Mouse (Mus musculus): ENCODE data around the gene Fn1. TPM values are rescaled to one million over a fixed set of nuclear protein-coding genes. Genes with fewer than 3 reads are reported as not detected.

The Fn1 gene
- polyA plus RNA-seq, 1 experiment from 2014 or later, result 415 TPM

- no peak for ATAC-seq (ENCODE audit: insufficient number of reproducible peaks, low FRiP score)
- WGBS, result 54% methylated on average over 6 of the region's 6 CpGs
- H3K4me2 ChIP-seq, result no peak overlapping the region
- no peaks in the 10 kb centered on the region for H3K27me3 ChIP-seq (replicated peaks)
- no peak overlapping the region for H3K27ac ChIP-seq (ENCODE audit: poor library complexity, severe bottlenecking)
- H3K9me3 ChIP-seq (replicated peaks), result no peaks in the 10 kb centered on the region
- H3K36me3 ChIP-seq, result peaks cover 70% of the 10 kb centered on the region
- no peak overlapping the region for H3K4me3 ChIP-seq
- H3K9ac ChIP-seq, result no peak overlapping the region
- H3K4me1 ChIP-seq (replicated peaks), result 0 out of 2 replicates have a peak, but pooled peaks cover 3% of the 10 kb centered on the region
Observed at GRCm38 (mm10) chr1:71634471-71634981, 18.5 kb downstream of the Fn1 start.

GRCm38 (mm10) chr1:71632387-71632786 is 20.6 kb downstream of the Fn1 start:
- peaks cover 76% of the 10 kb centered on the region for H3K36me3 ChIP-seq
- no peaks in the 10 kb centered on the region for H3K9me3 ChIP-seq (replicated peaks)
- H3K9ac ChIP-seq, result no peak overlapping the region
- H3K27ac ChIP-seq (ENCODE audit: poor library complexity, severe bottlenecking), result no peak overlapping the region
- no peak overlapping the region for H3K4me2 ChIP-seq
- H3K27me3 ChIP-seq (replicated peaks), result no peaks in the 10 kb centered on the region
- no peak overlapping the region for H3K4me3 ChIP-seq
- WGBS, result 86% methylated on average over 10 of the region's 10 CpGs
- no peak for ATAC-seq (ENCODE audit: insufficient number of reproducible peaks, low FRiP score)
- 0 out of 2 replicates have a peak, but pooled peaks cover 3% of the 10 kb centered on the region for H3K4me1 ChIP-seq (replicated peaks)

GRCm38 (mm10) chr1:71631811-71632210 is 21.2 kb downstream of the Fn1 start:
- Histone ChIP-seq H3K4me3 (no peak overlapping the region), H3K4me1 (replicated peaks) (0 out of 2 replicates have a peak, but pooled peaks cover 3% of the 10 kb centered on the region), H3K36me3 (peaks cover 77% of the 10 kb centered on the region), H3K27ac (ENCODE audit: poor library complexity, severe bottlenecking) (no peak overlapping the region), H3K9me3 (replicated peaks) (no peaks in the 10 kb centered on the region), H3K4me2 (no peak overlapping the region), H3K9ac (no peak overlapping the region), H3K27me3 (replicated peaks) (no peaks in the 10 kb centered on the region)
- ATAC-seq (ENCODE audit: insufficient number of reproducible peaks, low FRiP score), result no peak
- WGBS, result 88% methylated on average over 6 of the region's 6 CpGs

- Histone ChIP-seq H3K4me1 (replicated peaks) (peaks cover 3% of the 10 kb centered on the region; the same call in 1 of the 2 replicates), H3K36me3 (peaks cover 74% of the 10 kb centered on the region), H3K4me2 (no peak overlapping the region), H3K27ac (ENCODE audit: poor library complexity, severe bottlenecking) (no peak overlapping the region), H3K9ac (no peak overlapping the region), H3K27me3 (replicated peaks) (no peaks in the 10 kb centered on the region), H3K4me3 (no peak overlapping the region), H3K9me3 (replicated peaks) (no peaks in the 10 kb centered on the region)
- 87% methylated on average over 8 of the region's 8 CpGs for WGBS
- ATAC-seq (ENCODE audit: insufficient number of reproducible peaks, low FRiP score), result no peak
Observed at GRCm38 (mm10) chr1:71630243-71630642, 22.8 kb downstream of the Fn1 start.

- Histone ChIP-seq H3K27ac (ENCODE audit: poor library complexity, severe bottlenecking) (no peak overlapping the region), H3K9me3 (replicated peaks) (no peaks in the 10 kb centered on the region), H3K4me2 (no peak overlapping the region), H3K4me1 (replicated peaks) (no peaks in the 10 kb centered on the region; the same call in 1 of the 2 replicates), H3K9ac (no peak overlapping the region), H3K27me3 (replicated peaks) (no peaks in the 10 kb centered on the region), H3K4me3 (no peak overlapping the region), H3K36me3 (peaks cover 94% of the 10 kb centered on the region)
- no peak for ATAC-seq (ENCODE audit: insufficient number of reproducible peaks, low FRiP score)
- WGBS, result 89% methylated on average over 6 of the region's 6 CpGs
Observed at GRCm38 (mm10) chr1:71623625-71624024, 29.4 kb downstream of the Fn1 start.

- no peak overlapping the region for H3K4me3 ChIP-seq
- H3K36me3 ChIP-seq, result peaks cover 94% of the 10 kb centered on the region
- H3K27me3 ChIP-seq (replicated peaks), result no peaks in the 10 kb centered on the region
- no peak overlapping the region for H3K4me2 ChIP-seq
- 91% methylated on average over 2 of the region's 2 CpGs for WGBS
- no peaks in the 10 kb centered on the region for H3K9me3 ChIP-seq (replicated peaks)
- H3K9ac ChIP-seq, result no peak overlapping the region
- H3K4me1 ChIP-seq (replicated peaks), result no peaks in the 10 kb centered on the region; the same call in 1 of the 2 replicates
- H3K27ac ChIP-seq (ENCODE audit: poor library complexity, severe bottlenecking), result no peak overlapping the region
- no peak for ATAC-seq (ENCODE audit: insufficient number of reproducible peaks, low FRiP score)
Observed at GRCm38 (mm10) chr1:71621526-71621925, 31.5 kb downstream of the Fn1 start.

GRCm38 (mm10) chr1:71614545-71615246 is 38.3 kb downstream of the Fn1 start:
- Histone ChIP-seq H3K4me3 (no peak overlapping the region), H3K4me1 (replicated peaks) (no peaks in the 10 kb centered on the region), H3K27me3 (replicated peaks) (no peaks in the 10 kb centered on the region), H3K27ac (ENCODE audit: poor library complexity, severe bottlenecking) (no peak overlapping the region), H3K9ac (no peak overlapping the region), H3K9me3 (replicated peaks) (no peaks in the 10 kb centered on the region), H3K36me3 (peaks cover 95% of the 10 kb centered on the region), H3K4me2 (no peak overlapping the region)
- no peak for ATAC-seq (ENCODE audit: insufficient number of reproducible peaks, low FRiP score)
- WGBS, result 73% methylated on average over 8 of the region's 8 CpGs

GRCm38 (mm10) chr1:71612256-71612655 is 40.7 kb downstream of the Fn1 start:
- H3K4me1 ChIP-seq (replicated peaks), result no peaks in the 10 kb centered on the region
- 91% methylated on average over 21 of the region's 21 CpGs for WGBS
- H3K9me3 ChIP-seq (replicated peaks), result no peaks in the 10 kb centered on the region
- H3K9ac ChIP-seq, result no peak overlapping the region
- no peak overlapping the region for H3K4me3 ChIP-seq
- no peak overlapping the region for H3K4me2 ChIP-seq
- peaks cover 92% of the 10 kb centered on the region for H3K36me3 ChIP-seq
- H3K27me3 ChIP-seq (replicated peaks), result no peaks in the 10 kb centered on the region
- H3K27ac ChIP-seq (ENCODE audit: poor library complexity, severe bottlenecking), result no peak overlapping the region
- ATAC-seq (ENCODE audit: insufficient number of reproducible peaks, low FRiP score), result no peak

GRCm38 (mm10) chr1:71609916-71610315 is 43.1 kb downstream of the Fn1 start:
- ATAC-seq (ENCODE audit: insufficient number of reproducible peaks, low FRiP score), result no peak
- Histone ChIP-seq H3K4me3 (no peak overlapping the region), H3K9ac (no peak overlapping the region), H3K9me3 (replicated peaks) (no peaks in the 10 kb centered on the region), H3K4me2 (no peak overlapping the region), H3K27me3 (replicated peaks) (no peaks in the 10 kb centered on the region), H3K4me1 (replicated peaks) (no peaks in the 10 kb centered on the region), H3K36me3 (peaks cover 93% of the 10 kb centered on the region), H3K27ac (ENCODE audit: poor library complexity, severe bottlenecking) (no peak overlapping the region)
- WGBS, result 82% methylated on average over 5 of the region's 5 CpGs

- no peak overlapping the region for H3K4me2 ChIP-seq
- H3K27me3 ChIP-seq (replicated peaks), result no peaks in the 10 kb centered on the region
- no peak overlapping the region for H3K9ac ChIP-seq
- no peak overlapping the region for H3K27ac ChIP-seq (ENCODE audit: poor library complexity, severe bottlenecking)
- H3K4me3 ChIP-seq, result no peak overlapping the region
- no peak; the same call in 1 of the 2 replicates for ATAC-seq (ENCODE audit: insufficient number of reproducible peaks, low FRiP score)
- H3K36me3 ChIP-seq, result peaks cover 93% of the 10 kb centered on the region
- 93% methylated on average over 37 of the region's 37 CpGs for WGBS
- no peaks in the 10 kb centered on the region for H3K4me1 ChIP-seq (replicated peaks)
- H3K9me3 ChIP-seq (replicated peaks), result no peaks in the 10 kb centered on the region
Observed at GRCm38 (mm10) chr1:71609057-71609775, 43.8 kb downstream of the Fn1 start.

GRCm38 (mm10) chr1:71606600-71607325 is 46.2 kb downstream of the Fn1 start:
- ATAC-seq (ENCODE audit: insufficient number of reproducible peaks, low FRiP score), result no peak
- Histone ChIP-seq H3K9ac (no peak overlapping the region), H3K27ac (ENCODE audit: poor library complexity, severe bottlenecking) (no peak overlapping the region), H3K36me3 (peaks cover 89% of the 10 kb centered on the region), H3K4me3 (no peak overlapping the region), H3K4me1 (replicated peaks) (no peaks in the 10 kb centered on the region), H3K27me3 (replicated peaks) (no peaks in the 10 kb centered on the region), H3K9me3 (replicated peaks) (no peaks in the 10 kb centered on the region), H3K4me2 (no peak overlapping the region)
- WGBS, result 93% methylated on average over 8 of the region's 8 CpGs

All from heart, embryonic 12.5 days (tissue).